Mouse (Mus musculus): Measurements from ENCODE around the gene Hemk1.

DNA sequence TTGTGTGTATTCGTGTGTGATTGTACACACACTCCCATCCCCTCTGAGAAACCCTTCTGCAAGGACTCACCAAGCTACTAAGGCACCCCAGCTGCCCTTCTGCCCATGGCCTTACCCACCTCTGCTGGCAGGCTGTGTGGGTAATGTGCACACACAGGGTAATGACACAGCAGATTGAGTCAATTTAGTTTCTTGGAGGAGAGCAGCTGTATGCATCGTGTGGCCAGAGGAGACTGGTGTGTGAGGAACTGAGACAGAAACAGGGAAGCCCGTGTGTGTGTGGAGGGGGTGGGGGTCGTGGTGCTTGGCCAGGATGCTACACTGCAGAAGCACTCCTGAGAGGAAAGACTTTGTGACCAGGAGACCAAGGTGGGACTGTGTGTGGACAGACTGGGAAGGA, 34.3 kb upstream of the Hemk1 start:
- TF ChIP-seq CTCF (IDR thresholded peaks at IDR 0.05; ENCODE audit: control insufficient read depth, insufficient read depth, insufficient read length) (no peak), MAX (IDR thresholded peaks at IDR 0.05) (no peak), USF1 (IDR thresholded peaks at IDR 0.05; ENCODE audit: low read depth) (no peak), MYOG (IDR thresholded peaks at IDR 0.05; ENCODE audit: control insufficient read depth, extremely low read depth, insufficient read length) (no peak), CEBPB (IDR thresholded peaks at IDR 0.05; ENCODE audit: low read depth) (no peak), FOSL1 (IDR thresholded peaks at IDR 0.05; ENCODE audit: insufficient read depth, low read length, poor library complexity, severe bottlenecking) (no peak), MYOD1 (IDR thresholded peaks at IDR 0.05; ENCODE audit: control insufficient read depth, insufficient read length, low read depth) (no peak)

Data from C2C12 (cell line).